Mouse (Mus musculus): ENCODE data around the gene Zrsr2. TPM values are rescaled to one million over a fixed set of nuclear protein-coding genes. Genes with fewer than 3 reads are reported as not detected.

Gene Zrsr2
- polyA plus RNA-seq, 1 experiment: 18.7 TPM

- TF ChIP-seq MYOG (IDR thresholded peaks at IDR 0.05; ENCODE audit: control insufficient read depth in 1 of 3, insufficient read depth in 1 of 3, insufficient read length in 2 of 3, low read depth in 2 of 3) (no peak), TCF12 (IDR thresholded peaks at IDR 0.05; ENCODE audit: insufficient read depth, poor library complexity, severe bottlenecking) (no peak), USF1 (IDR thresholded peaks at IDR 0.05; ENCODE audit: low read depth) (no peak), CEBPB (IDR thresholded peaks at IDR 0.05; ENCODE audit: insufficient read depth, poor library complexity, severe bottlenecking) (no peak), SRF (IDR thresholded peaks at IDR 0.05; ENCODE audit: control insufficient read depth, insufficient read length, low read depth) (no peak), POLR2AphosphoS2 (IDR thresholded peaks at IDR 0.05; ENCODE audit: insufficient read length, low read depth) (no peak), TCF3 (IDR thresholded peaks at IDR 0.05; ENCODE audit: insufficient read length, low read depth) (no peak), POLR2A (IDR thresholded peaks at IDR 0.05; ENCODE audit: insufficient read length, low read depth) (no peak), MAX (IDR thresholded peaks at IDR 0.05; ENCODE audit: low read depth) (no peak), REST (IDR thresholded peaks at IDR 0.05; ENCODE audit: insufficient read depth, insufficient read length) (no peak), E2F4 (IDR thresholded peaks at IDR 0.05; ENCODE audit: insufficient read depth) (no peak), MYOD1 (IDR thresholded peaks at IDR 0.05; ENCODE audit: control insufficient read depth in 1 of 3, insufficient read length in 2 of 3, low read depth in 2 of 3) (no peak)
- H3K79me2 ChIP-seq (ENCODE audit: control insufficient read depth, insufficient read depth): peaks cover 18% of the 10 kb centered on the region
- no peaks in the 10 kb centered on the region for H3K27me3 ChIP-seq (ENCODE audit: control insufficient read depth, insufficient read depth, insufficient read length)
Observed at GRCm38 (mm10) chrX:163912791-163913190, 45.7 kb downstream of the Zrsr2 start.

GRCm38 (mm10) chrX:163909381-163909780 lies 49.1 kb downstream of the Zrsr2 start:
- TF ChIP-seq POLR2A (IDR thresholded peaks at IDR 0.05; ENCODE audit: insufficient read length, low read depth) (no peak), TCF12 (IDR thresholded peaks at IDR 0.05; ENCODE audit: insufficient read depth, poor library complexity, severe bottlenecking) (no peak), REST (IDR thresholded peaks at IDR 0.05; ENCODE audit: insufficient read depth, insufficient read length) (no peak), TCF3 (IDR thresholded peaks at IDR 0.05; ENCODE audit: insufficient read length, low read depth) (no peak), SRF (IDR thresholded peaks at IDR 0.05; ENCODE audit: control insufficient read depth, insufficient read length, low read depth) (no peak), USF1 (IDR thresholded peaks at IDR 0.05; ENCODE audit: low read depth) (no peak), MAX (IDR thresholded peaks at IDR 0.05; ENCODE audit: low read depth) (no peak), MYOG (IDR thresholded peaks at IDR 0.05; ENCODE audit: control insufficient read depth in 1 of 3, insufficient read depth in 1 of 3, insufficient read length in 2 of 3, low read depth in 2 of 3) (no peak), CEBPB (IDR thresholded peaks at IDR 0.05; ENCODE audit: insufficient read depth, poor library complexity, severe bottlenecking) (no peak), MYOD1 (IDR thresholded peaks at IDR 0.05; ENCODE audit: control insufficient read depth in 1 of 3, insufficient read length in 2 of 3, low read depth in 2 of 3) (no peak), E2F4 (IDR thresholded peaks at IDR 0.05; ENCODE audit: insufficient read depth) (no peak), POLR2AphosphoS2 (IDR thresholded peaks at IDR 0.05; ENCODE audit: insufficient read length, low read depth) (no peak)

More at GRCm38 (mm10) chrX:163912791-163913190, 45.7 kb downstream of the Zrsr2 start:
- H3ac ChIP-seq (ENCODE audit: control insufficient read depth, insufficient read length): no peak overlapping the region
- no peak overlapping the region for H3K4me2 ChIP-seq (ENCODE audit: low read depth)
- H3K36me3 ChIP-seq (ENCODE audit: control insufficient read depth, insufficient read depth): peaks cover 8% of the 10 kb centered on the region
- no peak overlapping the region for H3K4me3 ChIP-seq

GRCm38 (mm10) chrX:163908337-163909250 lies 49.9 kb downstream of the Zrsr2 start, which contains the start of gene Ap1s2:
Gene Ap1s2, plus strand, starts transcription at chrX:163909017.
- TF ChIP-seq REST (IDR thresholded peaks at IDR 0.05; ENCODE audit: insufficient read depth, insufficient read length) (no peak), MYOD1 (IDR thresholded peaks at IDR 0.05; ENCODE audit: control insufficient read depth in 1 of 3, insufficient read length in 2 of 3, low read depth in 2 of 3) (peak in 1 of 3 experiments; percentile 43), POLR2AphosphoS2 (IDR thresholded peaks at IDR 0.05; ENCODE audit: insufficient read length, low read depth) (peak; percentile 84), POLR2A (IDR thresholded peaks at IDR 0.05; ENCODE audit: insufficient read length, low read depth) (peak; percentile 77), CEBPB (IDR thresholded peaks at IDR 0.05; ENCODE audit: insufficient read depth, poor library complexity, severe bottlenecking) (no peak), MAX (IDR thresholded peaks at IDR 0.05; ENCODE audit: low read depth) (no peak), MYOG (IDR thresholded peaks at IDR 0.05; ENCODE audit: control insufficient read depth in 1 of 3, insufficient read depth in 1 of 3, insufficient read length in 2 of 3, low read depth in 2 of 3) (peak in 1 of 3 experiments; percentile 63), TCF12 (IDR thresholded peaks at IDR 0.05; ENCODE audit: insufficient read depth, poor library complexity, severe bottlenecking) (no peak), SRF (IDR thresholded peaks at IDR 0.05; ENCODE audit: control insufficient read depth, insufficient read length, low read depth) (no peak), E2F4 (IDR thresholded peaks at IDR 0.05; ENCODE audit: insufficient read depth) (no peak), USF1 (IDR thresholded peaks at IDR 0.05; ENCODE audit: low read depth) (peak; percentile 86)
- Histone ChIP-seq H3K4me3 (peak within 1 kb of the TSS; percentile 50), H3K36me3 (ENCODE audit: control insufficient read depth, insufficient read depth) (no peaks in the 10 kb centered on the region), H3K4me2 (ENCODE audit: low read depth) (peak within 1 kb of the TSS; percentile 74), H3K79me2 (ENCODE audit: control insufficient read depth, insufficient read depth) (peaks cover 18% of the 10 kb centered on the region), H3ac (ENCODE audit: control insufficient read depth, insufficient read length) (peak within 1 kb of the TSS; percentile 91), H3K27me3 (ENCODE audit: control insufficient read depth, insufficient read depth, insufficient read length) (no peaks in the 10 kb centered on the region)

More at GRCm38 (mm10) chrX:163909381-163909780, 49.1 kb downstream of the Zrsr2 start:
- peaks cover 18% of the 10 kb centered on the region for H3K79me2 ChIP-seq (ENCODE audit: control insufficient read depth, insufficient read depth)
- peak overlapping the region; percentile 50 for H3K4me3 ChIP-seq
- H3K4me2 ChIP-seq (ENCODE audit: low read depth): peak overlapping the region; percentile 74
- no peaks in the 10 kb centered on the region for H3K27me3 ChIP-seq (ENCODE audit: control insufficient read depth, insufficient read depth, insufficient read length)
- no peaks in the 10 kb centered on the region for H3K36me3 ChIP-seq (ENCODE audit: control insufficient read depth, insufficient read depth)
- H3ac ChIP-seq (ENCODE audit: control insufficient read depth, insufficient read length): peak overlapping the region; percentile 91

GRCm38 (mm10) chrX:163908003-163908336 lies 50.5 kb downstream of the Zrsr2 start:
- no peaks in the 10 kb centered on the region for H3K27me3 ChIP-seq (ENCODE audit: control insufficient read depth, insufficient read depth, insufficient read length)
- no peaks in the 10 kb centered on the region for H3K36me3 ChIP-seq (ENCODE audit: control insufficient read depth, insufficient read depth)
- peaks cover 18% of the 10 kb centered on the region for H3K79me2 ChIP-seq (ENCODE audit: control insufficient read depth, insufficient read depth)
- H3K4me2 ChIP-seq (ENCODE audit: low read depth): peak overlapping the region; percentile 66
- peak overlapping the region; percentile 91 for H3ac ChIP-seq (ENCODE audit: control insufficient read depth, insufficient read length)
- TF ChIP-seq REST (IDR thresholded peaks at IDR 0.05; ENCODE audit: insufficient read depth, insufficient read length) (no peak), MAX (IDR thresholded peaks at IDR 0.05; ENCODE audit: low read depth) (no peak), TCF3 (IDR thresholded peaks at IDR 0.05; ENCODE audit: insufficient read length, low read depth) (no peak), E2F4 (IDR thresholded peaks at IDR 0.05; ENCODE audit: insufficient read depth) (no peak), USF1 (IDR thresholded peaks at IDR 0.05; ENCODE audit: low read depth) (no peak), SRF (IDR thresholded peaks at IDR 0.05; ENCODE audit: control insufficient read depth, insufficient read length, low read depth) (no peak), TCF12 (IDR thresholded peaks at IDR 0.05; ENCODE audit: insufficient read depth, poor library complexity, severe bottlenecking) (no peak), POLR2AphosphoS2 (IDR thresholded peaks at IDR 0.05; ENCODE audit: insufficient read length, low read depth) (no peak), POLR2A (IDR thresholded peaks at IDR 0.05; ENCODE audit: insufficient read length, low read depth) (no peak), MYOG (IDR thresholded peaks at IDR 0.05; ENCODE audit: control insufficient read depth in 1 of 3, insufficient read depth in 1 of 3, insufficient read length in 2 of 3, low read depth in 2 of 3) (no peak)
- peak overlapping the region; percentile 50 for H3K4me3 ChIP-seq

All from myocyte (in vitro differentiated cells).